Mouse (Mus musculus) forebrain, postnatal 0 days (tissue): ENCODE measurements around the gene Cd3eap. TPM values are rescaled to one million over a fixed set of nuclear protein-coding genes. Genes with fewer than 3 reads are reported as not detected.
A peak's percentile ranks its signal among the peaks of the same experiment; 100 is the strongest.

Experiments used
- ATAC-seq: fragments of 200-750 bp; cut with Nextera tagmentation; 2 replicates; pipeline ENCODE4 v1.8.0; 2017; ENCODE audit warnings: mild to moderate bottlenecking, moderate library complexity
- DNase-seq: peaks from one replicate; pipeline ENCODE4 v3.0.0-alpha.2; 2015
- H3K27ac ChIP-seq: fragments of 300-500 bp; sonication (generic); 2 replicates; pipeline ENCODE4 v1.5.1; 2014; ENCODE audit warnings: low read depth, mild to moderate bottlenecking, antibody characterized with exemption, low read length, moderate library complexity, mixed read lengths
- H3K27me3 ChIP-seq: fragments of 300-500 bp; sonication (generic); 2 replicates; pipeline ENCODE4 v1.6.1; 2014; ENCODE audit warnings: mild to moderate bottlenecking, low read length, mixed read lengths; ENCODE audit not compliant: insufficient read depth
- H3K36me3 ChIP-seq: fragments of 300-500 bp; sonication (generic); 2 replicates; pipeline ENCODE4 v1.6.1; 2014; ENCODE audit warnings: mild to moderate bottlenecking, moderate library complexity; ENCODE audit not compliant: insufficient read depth
- H3K4me1 ChIP-seq: fragments of 300-500 bp; sonication (generic); 2 replicates; pipeline ENCODE4 v1.6.1; 2014; ENCODE audit warnings: antibody characterized with exemption; ENCODE audit not compliant: insufficient read depth
- H3K4me2 ChIP-seq: fragments of 300-500 bp; sonication (generic); 2 replicates; pipeline ENCODE4 v1.6.1; 2014; ENCODE audit warnings: low read depth, mild to moderate bottlenecking, moderate library complexity
- H3K4me3 ChIP-seq: fragments of 300-500 bp; sonication (generic); 2 replicates; pipeline ENCODE4 v1.5.1; 2014; ENCODE audit warnings: low read depth, low read length, mixed read lengths
- H3K9ac ChIP-seq: fragments of 300-500 bp; sonication (generic); 2 replicates; pipeline ENCODE4 v1.6.1; 2014; ENCODE audit warnings: mild to moderate bottlenecking
- H3K9me3 ChIP-seq: fragments of 300-500 bp; sonication (generic); 2 replicates; pipeline ENCODE4 v1.6.1; 2016; ENCODE audit warnings: low read length
- CTCF ChIP-seq: sonication (generic); IDR thresholded peaks from 2 replicates; pipeline ENCODE4 v1.5.1; 2016; ENCODE audit warnings: antibody characterized with exemption, control low read depth, low read depth
- WGBS: fragments of 180-500 bp; shearing (Covaris S2); extraction: QIAGEN DNeasy Blood & Tissue Kit; methylation state at CpG from one replicate; pipeline ENCODE4 v1.1.7; 2014; 5-methylcytosine and 5-hydroxymethylcytosine counted together
- polyA plus RNA-seq: library from polyadenylated mRNA; unstranded; fragments of >200 nt; fragmentation: Nextera tagmentation; extraction: Ambion mirVana; gene quantifications from 2 replicates; pipeline ENCODE4 v1.2.1, GENCODE M21; 2015
- total RNA-seq: library from RNA; depleted of rRNA; stranded (reverse); fragments of >200 nt; gene quantifications from 2 replicates; pipeline ENCODE4 v1.2.3, GENCODE M21; 2014

Cd3eap gene
- total and polyA plus RNA-seq, 2 experiments from 2014 or later: 12.1 to 21.6 TPM

- H3K9me3 ChIP-seq: no peaks in the 10 kb centered on the region
- peak overlapping the region; percentile 19; the same call in 1 of the 2 replicates for H3K4me3 ChIP-seq
- no peak for TF ChIP-seq CTCF
- H3K36me3 ChIP-seq: peaks cover 14% of the 10 kb centered on the region
- peak overlapping the region; percentile 44 for H3K4me2 ChIP-seq
- DNase-seq (no peak), ATAC-seq (peak; percentile 45; the same call in 1 of the 2 replicates)
- 3% methylated on average over 27 of the region's 27 CpGs for WGBS
- H3K9ac ChIP-seq: peak overlapping the region; percentile 33; the same call in 1 of the 2 replicates
- peaks cover 24% of the 10 kb centered on the region for H3K27me3 ChIP-seq
- no peaks in the 10 kb centered on the region for H3K4me1 ChIP-seq
- no peak overlapping the region for H3K27ac ChIP-seq
Measured at GRCm38 (mm10) chr7:19399496-19400280, 40.4 kb upstream of the Cd3eap start.

- TF ChIP-seq CTCF: no peak
- 91% methylated on average over 8 of the region's 8 CpGs for WGBS
- Histone ChIP-seq H3K4me1 (no peaks in the 10 kb centered on the region), H3K36me3 (peaks cover 65% of the 10 kb centered on the region), H3K27ac (no peak overlapping the region), H3K4me2 (no peak overlapping the region), H3K9me3 (no peaks in the 10 kb centered on the region), H3K27me3 (no peaks in the 10 kb centered on the region), H3K9ac (no peak overlapping the region), H3K4me3 (no peak overlapping the region)
- ATAC-seq (no peak), DNase-seq (no peak)
Measured at GRCm38 (mm10) chr7:19394484-19394883, 35.2 kb upstream of the Cd3eap start.

- TF ChIP-seq CTCF: no peak
- H3K27ac ChIP-seq: no peak overlapping the region
- no peaks in the 10 kb centered on the region for H3K9me3 ChIP-seq
- H3K27me3 ChIP-seq: no peaks in the 10 kb centered on the region
- no peak overlapping the region for H3K4me2 ChIP-seq
- H3K9ac ChIP-seq: no peak overlapping the region
- 66% methylated on average over 10 of the region's 10 CpGs for WGBS
- ATAC-seq (peak; percentile 38), DNase-seq (no peak)
- H3K4me3 ChIP-seq: no peak overlapping the region
- H3K36me3 ChIP-seq: peaks cover 89% of the 10 kb centered on the region
- H3K4me1 ChIP-seq: no peaks in the 10 kb centered on the region
Measured at GRCm38 (mm10) chr7:19388699-19389413, 29.6 kb upstream of the Cd3eap start.

- TF ChIP-seq CTCF: no peak
- ATAC-seq (no peak), DNase-seq (no peak)
- WGBS: 89% methylated on average over 9 of the region's 9 CpGs
- H3K27me3 ChIP-seq: no peaks in the 10 kb centered on the region
- H3K9me3 ChIP-seq: no peaks in the 10 kb centered on the region
- peaks cover 11% of the 10 kb centered on the region; the same call in 1 of the 2 replicates for H3K4me1 ChIP-seq
- no peak overlapping the region for H3K27ac ChIP-seq
- peaks cover 40% of the 10 kb centered on the region for H3K36me3 ChIP-seq
- H3K4me3 ChIP-seq: no peak overlapping the region
- H3K4me2 ChIP-seq: no peak overlapping the region
- no peak overlapping the region for H3K9ac ChIP-seq
Measured at GRCm38 (mm10) chr7:19383708-19384107, 24.4 kb upstream of the Cd3eap start.

- DNase-seq (peak; percentile 32), ATAC-seq (peak; percentile 50)
- Histone ChIP-seq H3K4me2 (peak overlapping the region; percentile 73), H3K4me3 (peak overlapping the region; percentile 81), H3K9ac (peak overlapping the region; percentile 72), H3K9me3 (no peaks in the 10 kb centered on the region), H3K4me1 (peaks cover 11% of the 10 kb centered on the region; the same call in 1 of the 2 replicates), H3K27me3 (no peaks in the 10 kb centered on the region), H3K36me3 (peaks cover 27% of the 10 kb centered on the region), H3K27ac (peak overlapping the region; percentile 72)
- 4% methylated on average over 27 of the region's 37 CpGs for WGBS
- peak; percentile 26 for TF ChIP-seq CTCF
Measured at GRCm38 (mm10) chr7:19382166-19382541, 22.9 kb upstream of the Cd3eap start.

GRCm38 (mm10) chr7:19381377-19382165 is 22.3 kb upstream of the Cd3eap start, which contains the start of gene Ercc2:
TSS of gene Ercc2 (plus strand) at chr7:19382010.
- peak within 1 kb of the TSS; percentile 73 for H3K4me2 ChIP-seq
- no peaks in the 10 kb centered on the region for H3K9me3 ChIP-seq
- 7% methylated on average over 43 of the region's 48 CpGs for WGBS
- peaks cover 11% of the 10 kb centered on the region; the same call in 1 of the 2 replicates for H3K4me1 ChIP-seq
- peak; percentile 100 for DNase-seq
- H3K36me3 ChIP-seq: peaks cover 22% of the 10 kb centered on the region
- ATAC-seq: peak; percentile 98
- H3K9ac ChIP-seq: peak within 1 kb of the TSS; percentile 72
- H3K27ac ChIP-seq: peak within 1 kb of the TSS; percentile 72
- no peaks in the 10 kb centered on the region for H3K27me3 ChIP-seq
- H3K4me3 ChIP-seq: peak within 1 kb of the TSS; percentile 81
- no peak for TF ChIP-seq CTCF
